Mouse (Mus musculus) ovary, postnatal 36 days (tissue): ENCODE measurements around the gene Tax1bp1.
A peak's percentile ranks its signal among the peaks of the same experiment; 100 is the strongest.

Source experiments
- DNase-seq: peaks from one replicate; pipeline ENCODE4 v3.0.0; 2022; ENCODE audit warnings: low spot score, mixed read lengths

Gene Tax1bp1

GRCm38 (mm10) chr6:52705280-52705679 lies 8.2 kb upstream of the Tax1bp1 start:
- DNase-seq: no peak

GRCm38 (mm10) chr6:52707815-52708214 lies 5.7 kb upstream of the Tax1bp1 start:
- DNase-seq: no peak

GRCm38 (mm10) chr6:52712563-52712962 lies 966 bp upstream of the Tax1bp1 start:
- no peak for DNase-seq

- DNase-seq: peak; percentile 74
These were observed 474 bp downstream of the Tax1bp1 start for GRCm38 (mm10) chr6:52713897-52714509.

- no peak for DNase-seq
These were observed 4.1 kb downstream of the Tax1bp1 start for GRCm38 (mm10) chr6:52717493-52718192.

GRCm38 (mm10) chr6:52724805-52725439 lies 11.4 kb downstream of the Tax1bp1 start:
- DNase-seq: peak; percentile 27

- no peak for DNase-seq
These were observed 16.8 kb downstream of the Tax1bp1 start for GRCm38 (mm10) chr6:52730338-52730737.

- no peak for DNase-seq
These were observed 21.1 kb downstream of the Tax1bp1 start for GRCm38 (mm10) chr6:52734630-52735029.

GRCm38 (mm10) chr6:52752832-52753231 lies 39.3 kb downstream of the Tax1bp1 start:
- DNase-seq: no peak

GRCm38 (mm10) chr6:52765206-52765605 lies 51.7 kb downstream of the Tax1bp1 start:
- peak; percentile 58 for DNase-seq

- DNase-seq: no peak
These were observed 57.3 kb downstream of the Tax1bp1 start for GRCm38 (mm10) chr6:52770789-52771188.

- DNase-seq: no peak
These were observed 59.6 kb downstream of the Tax1bp1 start for GRCm38 (mm10) chr6:52773132-52773531.

- no peak for DNase-seq
These were observed 61.8 kb downstream of the Tax1bp1 start for GRCm38 (mm10) chr6:52775350-52775749.

GRCm38 (mm10) chr6:52775956-52776355 lies 62.4 kb downstream of the Tax1bp1 start:
- no peak for DNase-seq

- DNase-seq: no peak
These were observed 63.5 kb downstream of the Tax1bp1 start for GRCm38 (mm10) chr6:52777034-52777433.

- no peak for DNase-seq
These were observed 65.0 kb downstream of the Tax1bp1 start for GRCm38 (mm10) chr6:52778523-52778922.

GRCm38 (mm10) chr6:52779546-52779945 lies 66.0 kb downstream of the Tax1bp1 start:
- no peak for DNase-seq

- no peak for DNase-seq
These were observed 76.8 kb downstream of the Tax1bp1 start for GRCm38 (mm10) chr6:52790316-52790715.

- no peak for DNase-seq
These were observed 77.3 kb downstream of the Tax1bp1 start for GRCm38 (mm10) chr6:52790781-52791180.

- DNase-seq: no peak
These were observed 78.9 kb downstream of the Tax1bp1 start for GRCm38 (mm10) chr6:52792455-52792854.

- no peak for DNase-seq
These were observed 81.7 kb downstream of the Tax1bp1 start for GRCm38 (mm10) chr6:52795029-52795841.

- peak; percentile 27 for DNase-seq
These were observed 82.6 kb downstream of the Tax1bp1 start for GRCm38 (mm10) chr6:52796035-52796598.
